Mouse (Mus musculus): ENCODE measurements around the gene Ptpre.

DNA sequence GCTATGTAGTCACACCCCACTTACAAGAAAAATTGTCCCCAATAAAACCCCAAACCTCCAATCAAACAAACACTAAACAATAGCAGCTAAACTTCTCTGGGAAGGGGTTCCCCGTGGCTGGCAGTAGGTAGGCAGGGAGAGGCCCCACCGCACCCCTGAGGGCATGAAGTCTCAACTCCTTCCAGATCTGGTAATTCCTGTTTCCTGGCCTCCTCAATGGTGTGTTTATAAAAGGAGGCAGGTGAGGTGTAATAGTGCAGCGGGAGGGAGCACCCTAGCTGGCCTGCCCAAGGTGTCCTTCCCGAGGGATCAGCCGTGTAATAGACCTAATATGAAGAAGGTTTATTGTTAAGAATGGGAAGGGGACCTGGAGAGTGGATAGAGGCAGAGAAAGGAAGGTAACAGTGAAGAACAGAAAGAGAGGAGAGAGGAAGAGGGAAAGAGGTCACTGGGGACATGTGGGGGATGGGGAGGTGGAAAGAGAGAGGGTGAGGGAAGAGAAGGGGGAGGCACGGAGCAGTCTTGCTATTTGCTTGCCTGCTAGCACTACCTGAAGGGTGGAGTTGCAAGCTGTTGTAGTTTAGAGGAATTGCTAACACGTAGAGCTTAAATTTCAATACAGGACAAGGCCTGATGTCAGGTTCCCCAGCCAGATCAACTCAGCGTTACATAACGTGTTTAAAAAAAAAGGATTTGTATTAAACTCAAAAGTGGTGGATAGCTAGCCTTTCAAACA lies 197.8 kb downstream of the Ptpre start:
- TF ChIP-seq CTCF (IDR thresholded peaks at IDR 0.05; ENCODE audit: borderline replicate concordance, control insufficient read depth, extremely low read depth, insufficient read depth, low read length, poor library complexity) (no peak), POLR2A (IDR thresholded peaks at IDR 0.05; ENCODE audit: control insufficient read depth, extremely low read depth, insufficient read depth, low read length, poor library complexity) (no peak)
